Mouse (Mus musculus): ENCODE measurements around the gene Olfr1110. TPM values are rescaled to one million over a fixed set of nuclear protein-coding genes. Genes with fewer than 3 reads are reported as not detected.

Olfr1110 gene
- not detected for polyA plus RNA-seq (2015; fragmentation: Illumina TruSeq; extraction: RNeasy Lipid Tissue Mini Kit (QIAGEN cat#74804); ENCODE audit: insufficient read depth, low replicate concordance)

DNA sequence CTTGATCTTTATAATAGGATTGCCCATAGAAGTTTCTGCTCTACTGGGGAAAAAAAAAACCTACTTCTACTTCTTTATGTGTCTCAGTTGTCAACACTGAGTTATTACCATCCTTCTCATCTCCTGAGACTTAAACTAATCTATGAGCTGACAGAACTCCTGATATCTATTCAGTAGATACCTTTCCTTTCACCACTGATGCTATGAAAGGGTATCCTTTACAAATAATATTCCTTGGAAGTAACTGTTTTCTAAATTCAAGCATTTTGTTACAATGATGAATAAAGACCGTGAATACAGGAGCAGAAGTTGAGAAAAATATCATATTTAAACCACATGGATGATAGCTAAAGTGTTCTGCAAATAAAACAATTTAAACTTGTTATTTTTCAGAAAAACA is at the start of gene Olfr1110:
Gene Olfr1110 (minus strand): TSS at position 101 of the 400 bp plus-strand sequence.

DNA sequence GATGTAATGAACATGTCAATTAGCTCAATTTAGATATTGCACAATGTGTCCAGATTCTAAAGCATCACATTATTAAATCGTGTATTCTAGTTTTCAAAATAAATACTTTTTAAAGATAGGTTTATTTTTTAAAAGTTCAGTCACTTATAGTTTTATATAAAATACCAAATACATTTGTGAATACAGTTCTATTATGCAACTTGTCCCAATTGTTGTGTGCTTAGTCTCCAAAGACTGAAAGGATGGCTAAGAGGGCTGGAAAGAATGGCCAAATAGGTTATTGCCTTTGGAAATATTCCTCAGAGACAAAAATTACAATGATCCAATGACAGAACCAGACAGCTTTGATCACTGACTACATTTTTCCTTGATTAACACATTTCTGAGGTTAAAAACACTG is 47.4 kb upstream of the Olfr1110 start, which contains the start of gene Olfr1112:
Gene Olfr1112 (plus strand): TSS at position 301 of the 400 bp plus-strand sequence.

DNA sequence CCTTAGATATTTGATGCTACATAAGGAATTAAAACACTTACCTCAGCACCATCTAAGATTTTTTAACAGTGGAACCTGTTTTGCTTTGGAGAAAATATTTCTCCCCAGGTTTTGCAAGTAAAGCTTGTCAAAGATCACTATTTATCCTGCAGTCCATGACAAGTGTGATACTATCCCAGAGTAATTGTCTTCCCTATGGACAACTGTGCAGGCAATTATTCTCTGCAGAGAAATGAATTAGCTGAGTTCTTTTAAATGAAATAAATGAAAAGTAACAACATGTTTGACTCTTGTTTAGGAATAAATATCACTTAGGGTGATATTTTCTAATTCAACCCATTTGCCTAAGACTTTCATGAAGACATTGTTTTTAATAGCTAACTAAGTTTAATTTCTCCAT is 12.4 kb upstream of the Olfr1110 start, which contains the start of gene Olfr1111:
Gene Olfr1111 (minus strand): TSS at position 101 of the 400 bp plus-strand sequence.

DNA sequence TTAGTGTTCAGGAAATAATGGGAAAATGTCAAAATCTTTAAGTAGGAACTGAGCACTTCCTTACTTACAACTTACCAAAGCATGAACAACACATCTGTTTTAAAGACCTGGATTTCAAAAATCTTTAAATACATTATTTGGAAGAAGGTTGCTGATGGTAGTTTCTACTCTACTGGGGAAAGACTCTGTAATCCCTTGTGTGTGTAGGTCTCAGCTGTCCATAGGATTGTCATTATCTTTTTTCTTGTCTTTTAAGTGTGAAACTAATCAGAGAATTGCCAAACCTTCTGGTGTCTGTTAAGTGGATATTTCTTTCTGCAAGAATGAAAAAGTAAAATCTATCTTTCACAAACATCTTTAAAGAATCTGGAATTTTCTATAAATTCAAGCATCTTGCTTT is 25.6 kb downstream of the Olfr1110 start, which contains the start of gene Olfr259:
Gene Olfr259 (minus strand): TSS at position 101 of the 400 bp plus-strand sequence.

DNA sequence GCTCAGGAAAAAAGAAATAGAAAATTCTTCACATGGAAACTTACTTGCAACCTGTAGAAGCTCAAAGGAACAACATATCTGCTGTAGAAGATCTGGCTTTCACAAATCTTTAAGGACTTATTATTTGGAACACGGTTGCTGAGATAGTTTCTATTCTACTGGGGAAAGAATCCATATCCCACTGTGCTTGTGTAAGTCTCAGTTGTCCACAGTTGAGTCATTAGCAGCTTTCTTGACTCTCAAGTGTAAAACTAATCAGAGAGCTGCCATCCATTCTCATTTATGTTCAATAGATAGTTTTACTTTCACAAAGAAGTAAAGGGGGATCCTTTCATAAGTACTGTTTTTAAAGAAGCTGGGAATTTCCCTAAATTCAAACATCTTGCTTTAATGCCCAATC is 44.2 kb downstream of the Olfr1110 start, which contains the start of gene Olfr1109:
Gene Olfr1109 (minus strand): TSS at position 101 of the 400 bp plus-strand sequence.

Other genes starting within 250 kb of the Olfr1110 start
- gene Olfr1097, start 248.1 kb downstream of the Olfr1110 start, polyA plus RNA-seq (2015; fragmentation: Illumina TruSeq; extraction: RNeasy Lipid Tissue Mini Kit (QIAGEN cat#74804); ENCODE audit: insufficient read depth, low replicate concordance), result not detected
- gene Olfr1098, start 215.8 kb downstream of the Olfr1110 start, polyA plus RNA-seq (2015; fragmentation: Illumina TruSeq; extraction: RNeasy Lipid Tissue Mini Kit (QIAGEN cat#74804); ENCODE audit: insufficient read depth, low replicate concordance), result not detected
- not detected for gene Olfr1099, start 179.6 kb downstream of the Olfr1110 start, polyA plus RNA-seq (2015; fragmentation: Illumina TruSeq; extraction: RNeasy Lipid Tissue Mini Kit (QIAGEN cat#74804); ENCODE audit: insufficient read depth, low replicate concordance)
- gene Olfr1100, start 160.3 kb downstream of the Olfr1110 start, polyA plus RNA-seq (2015; fragmentation: Illumina TruSeq; extraction: RNeasy Lipid Tissue Mini Kit (QIAGEN cat#74804); ENCODE audit: insufficient read depth, low replicate concordance), result not detected
- gene Olfr1101, start 149.1 kb downstream of the Olfr1110 start, polyA plus RNA-seq (2015; fragmentation: Illumina TruSeq; extraction: RNeasy Lipid Tissue Mini Kit (QIAGEN cat#74804); ENCODE audit: insufficient read depth, low replicate concordance), result not detected
- gene Olfr1102, start 141.9 kb downstream of the Olfr1110 start, polyA plus RNA-seq (2015; fragmentation: Illumina TruSeq; extraction: RNeasy Lipid Tissue Mini Kit (QIAGEN cat#74804); ENCODE audit: insufficient read depth, low replicate concordance), result not detected
- gene Olfr1104, start 113.2 kb downstream of the Olfr1110 start, polyA plus RNA-seq (2015; fragmentation: Illumina TruSeq; extraction: RNeasy Lipid Tissue Mini Kit (QIAGEN cat#74804); ENCODE audit: insufficient read depth, low replicate concordance), result not detected
- gene Olfr1105, start 103.8 kb downstream of the Olfr1110 start, polyA plus RNA-seq (2015; fragmentation: Illumina TruSeq; extraction: RNeasy Lipid Tissue Mini Kit (QIAGEN cat#74804); ENCODE audit: insufficient read depth, low replicate concordance), result not detected
- not detected for gene Olfr1106, start 88.0 kb downstream of the Olfr1110 start, polyA plus RNA-seq (2015; fragmentation: Illumina TruSeq; extraction: RNeasy Lipid Tissue Mini Kit (QIAGEN cat#74804); ENCODE audit: insufficient read depth, low replicate concordance)
- not detected for gene Olfr1107, start 64.5 kb downstream of the Olfr1110 start, polyA plus RNA-seq (2015; fragmentation: Illumina TruSeq; extraction: RNeasy Lipid Tissue Mini Kit (QIAGEN cat#74804); ENCODE audit: insufficient read depth, low replicate concordance)
- not detected for gene Olfr1109, start 44.3 kb downstream of the Olfr1110 start, polyA plus RNA-seq (2015; fragmentation: Illumina TruSeq; extraction: RNeasy Lipid Tissue Mini Kit (QIAGEN cat#74804); ENCODE audit: insufficient read depth, low replicate concordance)
- gene Olfr259, start 25.7 kb downstream of the Olfr1110 start, polyA plus RNA-seq (2015; fragmentation: Illumina TruSeq; extraction: RNeasy Lipid Tissue Mini Kit (QIAGEN cat#74804); ENCODE audit: insufficient read depth, low replicate concordance), result not detected
- gene Olfr1111, start 12.3 kb upstream of the Olfr1110 start, polyA plus RNA-seq (2015; fragmentation: Illumina TruSeq; extraction: RNeasy Lipid Tissue Mini Kit (QIAGEN cat#74804); ENCODE audit: insufficient read depth, low replicate concordance), result not detected
- gene Olfr1112, start 47.5 kb upstream of the Olfr1110 start, polyA plus RNA-seq (2015; fragmentation: Illumina TruSeq; extraction: RNeasy Lipid Tissue Mini Kit (QIAGEN cat#74804); ENCODE audit: insufficient read depth, low replicate concordance), result not detected
- not detected for gene Olfr1113, start 68.7 kb upstream of the Olfr1110 start, polyA plus RNA-seq (2015; fragmentation: Illumina TruSeq; extraction: RNeasy Lipid Tissue Mini Kit (QIAGEN cat#74804); ENCODE audit: insufficient read depth, low replicate concordance)
- gene Olfr1115, start 107.7 kb upstream of the Olfr1110 start, polyA plus RNA-seq (2015; fragmentation: Illumina TruSeq; extraction: RNeasy Lipid Tissue Mini Kit (QIAGEN cat#74804); ENCODE audit: insufficient read depth, low replicate concordance), result not detected
- not detected for gene Olfr1116, start 127.2 kb upstream of the Olfr1110 start, polyA plus RNA-seq (2015; fragmentation: Illumina TruSeq; extraction: RNeasy Lipid Tissue Mini Kit (QIAGEN cat#74804); ENCODE audit: insufficient read depth, low replicate concordance)
- gene Olfr1118, start 167.3 kb upstream of the Olfr1110 start, polyA plus RNA-seq (2015; fragmentation: Illumina TruSeq; extraction: RNeasy Lipid Tissue Mini Kit (QIAGEN cat#74804); ENCODE audit: insufficient read depth, low replicate concordance), result not detected
- gene Olfr1120, start 214.5 kb upstream of the Olfr1110 start, polyA plus RNA-seq (2015; fragmentation: Illumina TruSeq; extraction: RNeasy Lipid Tissue Mini Kit (QIAGEN cat#74804); ENCODE audit: insufficient read depth, low replicate concordance), result not detected
- not detected for gene Olfr1121, start 229.6 kb upstream of the Olfr1110 start, polyA plus RNA-seq (2015; fragmentation: Illumina TruSeq; extraction: RNeasy Lipid Tissue Mini Kit (QIAGEN cat#74804); ENCODE audit: insufficient read depth, low replicate concordance)
- not detected for gene Olfr1122, start 245.5 kb upstream of the Olfr1110 start, polyA plus RNA-seq (2015; fragmentation: Illumina TruSeq; extraction: RNeasy Lipid Tissue Mini Kit (QIAGEN cat#74804); ENCODE audit: insufficient read depth, low replicate concordance)

All from spleen, adult 10 weeks (tissue).